Mouse (Mus musculus): ENCODE data around the gene Nlrc5. TPM values are rescaled to one million over a fixed set of nuclear protein-coding genes. Genes with fewer than 3 reads are reported as not detected.

Nlrc5 gene
- polyA plus RNA-seq, 1 experiment from 2014 or later, result 0.50 TPM

GRCm38 (mm10) chr8:94493240-94493639 lies 59.1 kb downstream of the Nlrc5 start:
- no peak for TF ChIP-seq CTCF (IDR thresholded peaks at IDR 0.05; ENCODE audit: low read depth)
- WGBS, result 54% methylated on average over 1 of the region's 1 CpGs
- no peaks in the 10 kb centered on the region for H3K36me3 ChIP-seq (ENCODE audit: control insufficient read depth, insufficient read depth)
- H3K27ac ChIP-seq (ENCODE audit: low read depth, low read length), result no peak overlapping the region
- no peaks in the 10 kb centered on the region for H3K4me1 ChIP-seq (replicated peaks; ENCODE audit: control insufficient read depth, insufficient read depth, low read length)
- no peak overlapping the region for H3K9ac ChIP-seq (ENCODE audit: low read depth, low read length)
- no peaks in the 10 kb centered on the region for H3K9me3 ChIP-seq (ENCODE audit: control insufficient read depth)
- H3K27me3 ChIP-seq (replicated peaks; ENCODE audit: control insufficient read depth, insufficient read depth, low read length), result no peaks in the 10 kb centered on the region
- ATAC-seq, result no peak
- no peak overlapping the region for H3K4me2 ChIP-seq (replicated peaks; ENCODE audit: low read depth)
- H3K4me3 ChIP-seq (ENCODE audit: low read depth, low read length), result no peak overlapping the region

GRCm38 (mm10) chr8:94515430-94516208 lies 81.5 kb downstream of the Nlrc5 start:
- H3K4me1 ChIP-seq (replicated peaks; ENCODE audit: control insufficient read depth, insufficient read depth, low read length), result no peaks in the 10 kb centered on the region
- no peak overlapping the region for H3K4me3 ChIP-seq (ENCODE audit: low read depth, low read length)
- H3K27me3 ChIP-seq (replicated peaks; ENCODE audit: control insufficient read depth, insufficient read depth, low read length), result no peaks in the 10 kb centered on the region
- TF ChIP-seq CTCF (IDR thresholded peaks at IDR 0.05; ENCODE audit: low read depth), result no peak
- WGBS, result 61% methylated on average over 5 of the region's 5 CpGs
- no peak overlapping the region for H3K4me2 ChIP-seq (replicated peaks; ENCODE audit: low read depth)
- H3K9ac ChIP-seq (ENCODE audit: low read depth, low read length), result no peak overlapping the region
- H3K9me3 ChIP-seq (ENCODE audit: control insufficient read depth), result no peaks in the 10 kb centered on the region
- H3K27ac ChIP-seq (ENCODE audit: low read depth, low read length), result no peak overlapping the region
- no peaks in the 10 kb centered on the region for H3K36me3 ChIP-seq (ENCODE audit: control insufficient read depth, insufficient read depth)
- ATAC-seq, result no peak

GRCm38 (mm10) chr8:94516209-94516593 lies 82.0 kb downstream of the Nlrc5 start:
- H3K9me3 ChIP-seq (ENCODE audit: control insufficient read depth), result no peaks in the 10 kb centered on the region
- H3K27ac ChIP-seq (ENCODE audit: low read depth, low read length), result no peak overlapping the region
- H3K27me3 ChIP-seq (replicated peaks; ENCODE audit: control insufficient read depth, insufficient read depth, low read length), result no peaks in the 10 kb centered on the region
- H3K4me3 ChIP-seq (ENCODE audit: low read depth, low read length), result no peak overlapping the region
- no peak overlapping the region for H3K4me2 ChIP-seq (replicated peaks; ENCODE audit: low read depth)
- no peaks in the 10 kb centered on the region for H3K4me1 ChIP-seq (replicated peaks; ENCODE audit: control insufficient read depth, insufficient read depth, low read length)
- H3K9ac ChIP-seq (ENCODE audit: low read depth, low read length), result no peak overlapping the region
- WGBS, result 28% methylated on average over 1 of the region's 1 CpGs
- H3K36me3 ChIP-seq (ENCODE audit: control insufficient read depth, insufficient read depth), result no peaks in the 10 kb centered on the region
- TF ChIP-seq CTCF (IDR thresholded peaks at IDR 0.05; ENCODE audit: low read depth), result no peak
- ATAC-seq, result no peak

GRCm38 (mm10) chr8:94516766-94517165 lies 82.6 kb downstream of the Nlrc5 start:
- H3K36me3 ChIP-seq (ENCODE audit: control insufficient read depth, insufficient read depth), result no peaks in the 10 kb centered on the region
- no peaks in the 10 kb centered on the region for H3K27me3 ChIP-seq (replicated peaks; ENCODE audit: control insufficient read depth, insufficient read depth, low read length)
- H3K4me1 ChIP-seq (replicated peaks; ENCODE audit: control insufficient read depth, insufficient read depth, low read length), result no peaks in the 10 kb centered on the region
- TF ChIP-seq CTCF (IDR thresholded peaks at IDR 0.05; ENCODE audit: low read depth), result no peak
- H3K4me3 ChIP-seq (ENCODE audit: low read depth, low read length), result no peak overlapping the region
- no peak overlapping the region for H3K9ac ChIP-seq (ENCODE audit: low read depth, low read length)
- no peak overlapping the region for H3K27ac ChIP-seq (ENCODE audit: low read depth, low read length)
- H3K4me2 ChIP-seq (replicated peaks; ENCODE audit: low read depth), result no peak overlapping the region
- no peak for ATAC-seq
- no peaks in the 10 kb centered on the region for H3K9me3 ChIP-seq (ENCODE audit: control insufficient read depth)
- 47% methylated on average over 3 of the region's 3 CpGs for WGBS

GRCm38 (mm10) chr8:94518331-94518730 lies 84.2 kb downstream of the Nlrc5 start:
- Histone ChIP-seq H3K4me3 (ENCODE audit: low read depth, low read length) (no peak overlapping the region), H3K27ac (ENCODE audit: low read depth, low read length) (no peak overlapping the region), H3K27me3 (replicated peaks; ENCODE audit: control insufficient read depth, insufficient read depth, low read length) (no peaks in the 10 kb centered on the region), H3K36me3 (ENCODE audit: control insufficient read depth, insufficient read depth) (no peaks in the 10 kb centered on the region), H3K9ac (ENCODE audit: low read depth, low read length) (no peak overlapping the region), H3K4me2 (replicated peaks; ENCODE audit: low read depth) (no peak overlapping the region), H3K9me3 (ENCODE audit: control insufficient read depth) (no peaks in the 10 kb centered on the region), H3K4me1 (replicated peaks; ENCODE audit: control insufficient read depth, insufficient read depth, low read length) (no peaks in the 10 kb centered on the region)
- no peak for ATAC-seq
- TF ChIP-seq CTCF (IDR thresholded peaks at IDR 0.05; ENCODE audit: low read depth), result no peak
- 66% methylated on average over 10 of the region's 10 CpGs for WGBS

GRCm38 (mm10) chr8:94519021-94519420 lies 84.9 kb downstream of the Nlrc5 start:
- ATAC-seq, result no peak
- H3K27me3 ChIP-seq (replicated peaks; ENCODE audit: control insufficient read depth, insufficient read depth, low read length), result no peaks in the 10 kb centered on the region
- no peaks in the 10 kb centered on the region for H3K9me3 ChIP-seq (ENCODE audit: control insufficient read depth)
- no peaks in the 10 kb centered on the region for H3K36me3 ChIP-seq (ENCODE audit: control insufficient read depth, insufficient read depth)
- no peak overlapping the region for H3K4me2 ChIP-seq (replicated peaks; ENCODE audit: low read depth)
- no peak overlapping the region for H3K9ac ChIP-seq (ENCODE audit: low read depth, low read length)
- H3K27ac ChIP-seq (ENCODE audit: low read depth, low read length), result no peak overlapping the region
- no peaks in the 10 kb centered on the region for H3K4me1 ChIP-seq (replicated peaks; ENCODE audit: control insufficient read depth, insufficient read depth, low read length)
- WGBS, result 93% methylated on average over 5 of the region's 5 CpGs
- no peak overlapping the region for H3K4me3 ChIP-seq (ENCODE audit: low read depth, low read length)
- no peak for TF ChIP-seq CTCF (IDR thresholded peaks at IDR 0.05; ENCODE audit: low read depth)
